Mouse (Mus musculus) thymus, postnatal 36 days (tissue): ENCODE data around the gene Enam.
"Not testable (repeated sequence)": the region's sequence is repeated elsewhere in the genome, so short reads cannot be mapped to it uniquely, and the experiment has no call there.

ENCODE experiments used
- DNase-seq, 2 experiments: peaks; one replicate each; pipeline ENCODE4 v3.0.0; 2022; ENCODE audit warnings: mixed read lengths in 2 of 2

Enam gene

DNA sequence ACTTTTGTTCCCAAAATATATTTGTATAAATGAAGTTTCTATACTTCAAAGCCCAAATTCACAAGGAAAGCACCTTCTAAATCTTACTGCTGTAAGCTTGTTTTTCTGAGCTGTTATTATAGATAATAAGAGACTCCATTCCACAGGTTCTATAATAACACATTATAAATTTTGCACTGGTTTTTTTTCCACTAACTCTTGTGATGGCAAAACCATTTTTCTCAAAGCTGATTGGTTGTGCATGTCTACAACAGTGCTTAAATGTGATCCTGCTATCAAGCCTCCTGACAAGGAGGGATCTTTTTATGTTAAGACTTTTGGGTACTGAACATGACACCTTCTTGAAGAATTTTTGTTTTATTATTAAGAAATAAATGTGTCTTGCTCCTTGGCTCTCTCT lies at the start of gene Enam:
Gene Enam, plus strand, starts transcription at position 301 of the 400 bp plus-strand sequence.
- DNase-seq, result no peak

DNA sequence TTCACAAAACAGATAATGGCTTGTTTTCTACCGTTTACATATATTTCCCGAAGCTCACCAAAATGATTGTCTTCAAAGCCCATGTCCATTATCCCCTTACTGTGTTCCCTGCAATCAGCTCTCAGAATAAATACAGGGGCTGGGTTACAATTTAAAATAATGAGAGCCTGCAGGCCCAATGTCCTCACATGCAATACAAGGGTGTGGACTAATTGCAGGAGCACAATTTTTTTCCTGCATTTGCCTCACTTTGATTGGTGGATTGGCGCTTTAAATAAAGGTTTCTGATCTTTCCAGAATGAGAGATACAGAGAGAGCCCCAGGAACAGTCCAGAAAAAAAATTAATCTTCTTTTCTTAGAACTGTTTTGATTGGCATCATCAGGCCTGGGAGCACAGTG lies 32.1 kb upstream of the Enam start, which contains the start of gene Ambn:
Gene Ambn, plus strand, starts transcription at position 301 of the 400 bp plus-strand sequence.
- DNase-seq, result no peak

DNA sequence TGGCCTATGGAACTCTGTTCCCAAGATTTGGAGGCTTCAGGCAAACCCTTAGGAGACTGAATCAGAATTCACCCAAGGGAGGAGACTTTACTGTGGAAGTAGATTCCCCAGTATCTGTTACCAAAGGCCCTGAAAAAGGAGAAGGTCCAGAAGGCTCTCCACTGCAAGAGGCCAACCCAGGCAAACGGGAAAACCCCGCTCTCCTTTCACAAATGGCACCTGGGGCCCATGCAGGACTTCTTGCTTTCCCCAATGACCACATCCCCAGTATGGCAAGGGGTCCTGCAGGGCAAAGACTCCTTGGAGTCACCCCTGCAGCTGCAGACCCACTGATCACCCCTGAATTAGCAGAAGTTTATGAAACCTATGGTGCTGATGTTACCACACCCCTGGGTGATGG lies 20.3 kb upstream of the Enam start:
- no peak for DNase-seq

DNA sequence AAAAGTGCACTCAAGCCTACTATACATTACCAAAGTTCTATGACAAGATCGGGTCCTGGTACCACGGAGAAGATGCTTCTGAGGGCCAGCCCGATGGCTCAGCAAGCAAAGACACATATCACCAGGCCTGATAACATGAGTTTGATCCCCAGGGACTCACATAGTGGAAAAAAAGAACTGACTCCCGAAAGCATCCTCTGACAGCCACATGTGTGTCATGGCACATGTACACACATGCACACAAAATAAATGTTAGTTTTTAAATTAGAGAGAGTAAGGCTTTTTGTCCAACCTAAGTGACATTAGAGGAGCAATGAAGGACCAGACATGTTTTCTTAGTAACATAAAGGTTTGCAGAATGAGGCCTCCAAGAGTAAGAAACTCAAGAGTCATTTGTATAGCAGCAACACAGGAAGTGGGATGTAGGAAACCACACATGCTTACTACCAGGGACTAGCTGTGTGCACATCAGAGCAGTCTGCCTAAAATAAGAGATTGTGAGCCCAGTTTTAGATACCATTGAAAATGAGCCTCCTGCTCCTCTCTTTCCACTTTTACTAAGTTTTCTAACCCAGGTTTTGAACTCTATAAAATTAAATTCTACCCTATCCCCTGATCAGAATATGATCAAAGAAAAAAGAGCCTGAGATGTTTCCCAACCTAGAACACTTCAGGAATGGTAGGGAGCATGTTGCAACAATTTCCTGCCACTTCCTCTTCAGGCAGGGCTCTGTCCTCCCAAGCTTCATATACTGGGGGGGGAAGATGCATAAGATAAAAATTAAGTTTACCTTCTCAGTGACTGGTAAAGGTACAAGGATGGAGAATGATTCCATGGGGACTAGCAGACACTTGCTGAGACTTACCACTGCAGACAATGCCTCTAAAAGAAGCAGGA lies 18.7 kb upstream of the Enam start:
- no peak for DNase-seq

DNA sequence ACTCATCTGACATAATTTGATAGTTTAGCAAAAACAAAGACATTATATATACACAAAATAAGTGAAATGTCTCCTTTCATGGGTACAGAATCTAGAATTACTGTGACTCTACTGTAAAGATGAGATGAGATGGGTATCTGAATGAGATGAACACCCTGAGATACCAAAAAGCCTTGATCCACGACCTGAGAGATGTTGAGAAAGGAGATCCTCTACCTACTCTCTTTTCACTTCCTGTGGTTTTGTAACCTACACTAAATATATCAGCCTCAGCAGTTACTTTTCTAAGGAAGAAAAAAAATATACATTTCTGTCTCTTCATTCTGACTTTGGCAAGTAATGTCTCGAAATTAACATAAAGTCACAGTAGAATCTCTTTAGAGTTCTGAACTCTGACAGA lies 1.2 kb downstream of the Enam start:
- no peak for DNase-seq

DNA sequence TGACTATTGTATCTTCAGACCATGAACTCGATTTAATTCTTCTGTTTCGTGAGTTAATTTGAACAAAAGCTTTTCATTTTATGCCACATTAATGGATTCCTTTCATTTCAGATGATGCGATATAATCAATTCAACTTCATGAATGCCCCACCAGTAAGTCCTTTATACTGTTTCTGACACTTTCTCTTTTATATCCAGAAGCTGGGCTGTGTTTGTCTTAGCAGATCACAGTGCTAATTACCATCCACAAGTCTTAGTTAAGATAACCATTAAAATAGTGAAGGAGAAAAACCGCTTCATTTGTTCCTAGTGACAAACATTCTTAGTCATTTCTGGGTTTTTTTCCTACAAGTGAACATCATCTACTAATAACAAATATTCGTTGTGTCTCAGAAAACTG lies 3.3 kb downstream of the Enam start:
- DNase-seq, result no peak

DNA sequence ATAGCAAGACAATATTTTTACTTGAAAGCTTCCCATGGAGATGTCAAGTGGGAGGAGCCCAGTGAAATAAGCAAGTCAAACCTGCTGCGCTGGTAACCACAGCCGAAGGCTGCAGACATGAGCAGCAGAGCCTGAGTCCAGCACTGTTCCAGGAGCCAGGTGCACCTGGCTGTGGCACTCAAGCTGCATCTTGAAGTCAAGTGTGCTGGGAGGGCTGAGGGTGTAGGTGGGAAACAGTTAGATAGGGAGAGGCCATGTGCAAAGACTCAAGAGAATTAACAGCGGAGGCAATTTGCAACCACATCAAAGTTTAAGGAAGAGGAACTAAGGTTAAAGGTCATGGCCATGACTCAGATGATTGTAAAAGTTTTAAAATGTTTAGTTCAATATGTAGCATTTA lies 12.0 kb downstream of the Enam start:
- DNase-seq, result peak; percentile 8 to 35

DNA sequence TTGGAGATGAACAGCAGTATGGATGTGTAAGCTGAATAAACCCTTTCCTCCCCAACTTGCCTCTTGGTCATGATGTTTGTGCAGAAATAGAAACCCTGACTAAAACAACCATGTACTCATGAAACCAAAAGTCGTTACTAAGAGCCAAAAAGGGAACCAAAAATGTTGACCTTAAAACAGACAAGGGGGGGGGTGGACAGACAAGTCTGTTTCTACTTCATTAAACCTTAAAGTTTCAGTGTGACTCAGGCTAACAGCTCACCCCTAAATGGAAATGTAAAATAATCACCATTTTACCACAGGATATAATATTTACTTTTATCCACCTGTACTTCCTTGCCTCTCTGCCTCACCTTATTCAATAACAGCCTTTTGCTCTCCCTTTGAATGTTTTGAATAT lies 20.8 kb downstream of the Enam start:
- DNase-seq, result no peak

DNA sequence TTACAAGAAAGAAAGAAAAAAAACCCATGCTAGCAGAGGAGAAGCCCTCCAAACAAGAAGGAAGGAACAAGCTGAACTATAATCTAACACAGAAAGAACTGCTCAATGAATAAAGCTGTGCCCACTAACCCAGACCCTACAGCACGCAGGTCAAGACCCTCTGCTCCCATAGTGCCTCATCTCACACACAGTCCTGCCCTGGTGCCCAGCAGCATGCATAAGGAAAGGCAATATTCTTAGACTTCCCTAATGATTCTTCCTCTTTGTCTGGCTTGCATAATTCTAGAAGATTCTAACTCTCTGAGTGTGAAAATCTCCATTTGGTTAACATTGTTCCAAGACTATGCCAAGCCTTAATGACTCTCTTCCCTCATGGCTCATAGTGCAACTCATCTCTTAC lies 21.2 kb downstream of the Enam start:
- no peak for DNase-seq

DNA sequence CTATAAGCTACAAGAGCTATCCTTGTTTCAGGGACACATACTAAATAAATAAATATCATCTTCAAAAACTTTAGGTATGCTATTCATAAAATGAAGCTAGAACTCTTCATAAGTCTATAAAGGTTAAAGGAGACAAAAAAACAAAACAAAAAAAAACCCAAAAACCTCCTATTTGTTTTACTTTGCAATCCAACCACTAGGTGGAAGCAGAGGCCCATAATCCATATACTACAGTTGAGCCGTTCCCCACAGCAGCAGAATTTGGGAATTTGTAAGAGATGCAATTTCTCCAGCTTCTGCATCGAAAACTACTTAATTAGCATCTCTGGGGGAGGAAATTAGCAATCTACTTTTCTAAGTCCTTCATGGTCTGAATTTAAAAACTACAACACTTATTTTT lies 31.5 kb downstream of the Enam start:
- no peak for DNase-seq

DNA sequence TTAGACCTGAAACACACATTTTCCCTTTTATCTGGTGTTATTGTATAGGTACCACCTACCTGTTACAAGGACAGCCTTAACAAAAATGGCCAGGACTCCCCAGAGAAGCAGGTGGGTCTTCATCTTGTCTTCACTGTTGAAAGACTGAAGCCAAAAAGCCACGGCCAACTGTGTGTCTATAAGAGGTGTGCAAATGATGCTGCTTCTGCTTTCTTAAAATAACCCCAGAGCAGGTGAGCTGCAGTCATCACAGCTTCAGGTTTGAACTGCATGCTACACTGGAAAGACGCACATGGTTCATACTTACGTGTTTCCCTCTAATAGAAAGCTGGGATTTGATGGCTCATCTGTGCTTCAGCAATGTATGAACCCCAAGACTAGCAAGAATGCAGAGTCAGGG lies 39.9 kb downstream of the Enam start, which contains the start of gene Jchain:
Gene Jchain, minus strand, starts transcription at position 235 of the 400 bp plus-strand sequence.
- DNase-seq, result no peak

DNA sequence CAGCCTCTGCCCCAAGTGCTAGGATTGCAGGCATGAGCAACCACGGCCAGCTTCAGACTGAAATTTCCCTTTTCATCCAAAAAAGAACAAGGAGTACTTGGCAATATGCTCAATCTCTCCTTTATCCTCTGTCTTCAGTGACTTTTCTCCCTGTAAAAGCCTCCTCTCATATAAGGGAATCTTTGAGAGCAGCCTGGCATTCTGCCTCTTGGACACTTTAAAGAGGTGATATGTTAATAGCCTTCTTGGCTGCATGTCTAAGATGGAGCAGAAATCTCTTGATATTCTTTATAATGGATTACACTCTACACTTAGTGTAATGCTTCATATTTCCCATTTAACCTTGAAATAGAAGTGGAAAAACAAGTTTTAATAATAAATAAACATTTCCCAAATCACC lies 43.1 kb downstream of the Enam start:
- no peak for DNase-seq

DNA sequence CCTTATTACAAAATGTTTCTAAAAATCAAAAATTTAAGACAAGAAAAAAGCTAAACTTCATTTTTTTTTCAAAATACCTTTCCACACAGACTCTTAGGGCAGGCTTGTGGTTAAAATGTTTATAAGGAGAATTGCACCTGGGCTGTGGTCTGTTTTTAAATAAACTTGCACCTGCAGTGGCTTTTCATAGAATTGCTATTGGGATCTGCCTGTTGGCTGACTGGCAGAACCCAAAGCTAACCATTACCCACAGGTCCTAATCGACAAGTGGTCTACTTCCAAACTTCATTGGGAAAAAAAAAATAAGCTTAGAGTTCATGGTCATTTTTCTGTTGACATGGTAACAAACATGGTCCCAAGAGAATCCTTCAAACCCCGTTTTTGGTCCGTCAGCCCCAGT lies 46.9 kb downstream of the Enam start:
- peak in 1 of 2 experiments; percentile 25 for DNase-seq

DNA sequence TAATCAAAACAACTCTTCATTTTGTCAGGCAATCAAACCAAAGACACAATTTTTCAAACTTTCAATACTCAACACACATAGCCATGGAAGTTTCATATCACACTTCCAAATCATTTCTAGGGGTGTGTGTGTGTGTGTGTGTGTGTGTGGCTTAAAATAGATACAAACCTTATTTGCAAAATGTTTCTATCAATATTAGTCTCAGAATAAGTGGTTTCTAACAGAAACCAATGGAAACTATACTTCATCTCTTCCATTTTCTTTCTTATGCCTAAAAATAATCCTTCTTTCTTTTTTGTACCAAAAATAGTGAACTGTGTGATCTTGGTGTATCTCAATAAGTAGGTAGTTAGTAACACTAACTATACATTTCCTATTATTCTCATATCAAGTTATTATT lies 53.1 kb downstream of the Enam start:
- no peak for DNase-seq

DNA sequence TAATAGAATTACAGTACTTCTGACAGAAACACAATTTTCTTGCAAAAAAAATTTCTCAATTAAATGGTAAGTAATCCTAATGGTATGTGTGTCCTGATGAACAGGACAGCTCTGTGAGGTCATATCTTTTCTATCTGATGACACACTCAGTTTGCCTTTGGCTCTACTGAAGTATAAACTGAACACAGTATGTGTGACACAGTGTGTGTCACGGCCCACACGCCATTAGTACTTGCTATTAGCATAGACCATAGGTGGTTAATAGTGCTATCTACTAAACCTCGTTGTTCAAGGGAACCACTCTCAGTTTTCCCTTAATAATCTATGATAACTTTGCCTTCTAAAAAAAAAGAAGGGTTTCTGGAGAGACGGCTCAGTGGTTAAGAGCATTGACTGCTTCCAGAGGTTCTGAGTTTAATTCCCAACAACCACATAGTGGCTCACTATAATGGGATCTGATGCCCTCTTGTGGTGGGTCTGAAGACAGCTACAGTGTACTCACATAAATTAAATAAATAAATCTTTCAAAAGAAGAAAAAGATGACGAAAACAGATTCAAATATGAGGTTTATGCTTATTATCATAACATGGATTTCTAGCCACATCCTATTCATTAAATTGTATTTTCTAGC lies 55.0 kb downstream of the Enam start:
- DNase-seq, result peak in 1 of 2 experiments; percentile 18

DNA sequence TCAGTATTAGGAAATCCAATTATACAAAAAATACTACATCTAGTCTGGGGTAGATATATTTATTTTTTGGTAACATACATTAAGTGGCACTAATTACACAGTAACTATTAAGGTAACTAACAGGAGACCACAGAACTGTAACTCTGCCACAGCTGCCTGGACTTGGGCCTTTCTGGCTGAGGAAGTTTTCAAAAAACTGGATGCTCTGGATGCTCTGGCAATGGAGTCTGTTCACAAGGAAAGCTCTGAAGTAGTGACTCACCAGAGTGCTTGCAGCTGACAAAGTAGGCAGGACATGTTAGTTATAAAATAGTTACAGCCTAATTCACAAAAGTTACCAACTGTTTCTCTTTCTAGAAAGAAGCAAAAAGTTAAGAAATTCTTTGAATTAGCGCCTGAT lies 56.6 kb downstream of the Enam start:
- not testable (repeated sequence) for DNase-seq

DNA sequence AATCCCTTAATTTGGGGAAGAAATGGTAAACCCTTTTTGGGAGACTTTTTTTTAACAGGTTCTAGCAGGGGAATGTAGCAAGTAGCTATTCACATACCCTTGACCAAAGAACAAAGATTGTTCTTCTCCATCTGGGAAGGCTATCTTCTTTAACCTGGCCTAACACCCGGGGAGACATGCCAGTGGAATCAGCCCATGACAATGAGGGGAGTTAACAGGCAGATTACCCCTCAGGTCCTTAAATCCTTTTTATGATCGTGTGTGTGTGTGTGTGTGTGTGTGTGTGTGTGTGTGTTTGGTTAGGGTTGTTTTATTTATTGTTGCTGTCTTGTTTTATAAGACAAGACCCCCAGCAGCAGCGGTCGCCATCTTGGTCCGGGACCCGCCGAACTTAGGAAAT lies 57.8 kb downstream of the Enam start:
- no peak for DNase-seq

DNA sequence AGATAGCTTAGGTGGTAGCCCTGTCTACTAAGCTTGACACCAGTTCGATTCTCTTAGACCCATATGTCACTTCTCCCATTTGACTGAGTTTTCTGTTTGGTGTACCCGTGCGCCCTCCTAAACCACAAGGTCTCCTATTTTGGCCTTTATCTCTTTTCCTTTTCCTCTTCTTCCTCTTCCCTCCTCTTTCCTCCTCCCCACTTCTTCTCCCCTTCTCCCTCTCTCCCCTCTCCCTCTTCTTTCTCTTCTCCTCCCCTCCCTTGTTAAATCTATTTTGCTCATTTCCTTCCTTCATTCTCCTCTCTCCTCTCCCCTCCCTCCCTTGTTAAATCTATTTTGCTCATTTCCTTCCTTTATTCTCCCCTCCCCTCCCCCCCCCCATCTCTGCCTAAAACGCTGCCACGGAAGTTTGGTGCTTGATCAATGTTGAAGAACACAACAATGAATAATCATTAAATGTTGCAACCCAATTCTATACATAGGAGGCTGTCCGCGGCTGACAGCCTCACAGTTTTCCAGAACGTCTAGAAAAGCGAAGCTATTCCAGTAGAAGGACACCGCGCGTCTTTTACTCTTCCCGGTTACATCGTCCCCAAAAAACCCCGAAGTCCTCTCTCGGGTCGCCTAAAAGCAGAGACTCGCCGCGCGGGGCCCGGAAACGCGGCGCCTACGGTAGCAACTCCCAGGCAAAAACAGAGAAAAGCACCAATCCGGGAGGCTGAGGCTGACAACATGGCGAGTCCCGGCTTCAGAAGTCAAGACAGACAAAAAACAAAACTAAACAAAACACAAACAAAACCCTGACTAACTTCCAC lies 65.7 kb downstream of the Enam start:
- no peak for DNase-seq

DNA sequence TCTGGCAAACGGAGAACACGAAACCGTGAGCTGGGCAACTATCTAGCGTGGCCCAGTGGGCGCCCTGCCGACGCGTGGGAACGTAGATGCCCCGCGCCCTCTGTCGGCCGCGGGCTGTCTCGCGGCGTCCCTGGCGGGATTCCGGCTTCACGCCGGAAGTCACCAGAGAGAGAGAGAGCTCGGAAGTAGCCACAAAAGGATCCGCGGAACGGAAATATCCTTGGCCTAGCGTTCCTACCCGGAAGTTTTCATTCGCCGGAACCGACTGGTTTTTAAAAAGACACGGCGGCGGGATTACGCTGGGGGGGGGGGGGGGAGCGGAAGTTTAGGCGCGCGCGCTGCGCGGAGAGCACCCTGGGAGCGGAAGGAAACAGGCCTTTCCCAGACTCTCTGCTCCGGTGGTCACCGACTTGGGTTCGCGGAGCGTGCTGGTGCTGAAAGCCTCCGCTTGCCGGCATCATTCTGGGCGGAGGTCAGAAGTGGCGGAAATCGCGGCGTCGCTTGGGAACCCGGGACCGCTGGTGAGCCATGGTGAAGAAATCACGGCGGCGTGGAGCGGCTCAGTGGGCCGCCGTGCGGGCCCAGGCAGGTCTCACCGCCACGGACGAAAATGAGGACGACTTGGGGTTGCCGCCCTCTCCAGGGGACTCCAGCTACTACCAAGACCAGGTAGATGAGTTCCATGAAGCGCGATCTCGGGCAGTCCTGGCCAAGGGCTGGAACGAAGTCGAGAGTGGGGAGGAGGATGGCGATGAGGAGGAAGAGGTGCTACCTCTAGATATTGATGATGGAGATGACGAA lies 66.5 kb downstream of the Enam start, which contains the start of gene Utp3:
Gene Utp3, plus strand, starts transcription at position 377 of the 801 bp plus-strand sequence.
- DNase-seq, result peak; percentile 93 to 96
